Mouse (Mus musculus) fat pad, adult 2 months (tissue): Measurements from ENCODE around the gene Bcat1.

Experiments
- DNase-seq: peaks from one replicate; pipeline ENCODE4 v3.0.0-alpha.2; 2011; ENCODE audit warnings: low read depth, low spot score; ENCODE audit errors: extremely low read depth

Gene Bcat1

GRCm38 (mm10) chr6:144952885-144953284 is 123.1 kb downstream of the Bcat1 start:
- DNase-seq: no peak

DNA sequence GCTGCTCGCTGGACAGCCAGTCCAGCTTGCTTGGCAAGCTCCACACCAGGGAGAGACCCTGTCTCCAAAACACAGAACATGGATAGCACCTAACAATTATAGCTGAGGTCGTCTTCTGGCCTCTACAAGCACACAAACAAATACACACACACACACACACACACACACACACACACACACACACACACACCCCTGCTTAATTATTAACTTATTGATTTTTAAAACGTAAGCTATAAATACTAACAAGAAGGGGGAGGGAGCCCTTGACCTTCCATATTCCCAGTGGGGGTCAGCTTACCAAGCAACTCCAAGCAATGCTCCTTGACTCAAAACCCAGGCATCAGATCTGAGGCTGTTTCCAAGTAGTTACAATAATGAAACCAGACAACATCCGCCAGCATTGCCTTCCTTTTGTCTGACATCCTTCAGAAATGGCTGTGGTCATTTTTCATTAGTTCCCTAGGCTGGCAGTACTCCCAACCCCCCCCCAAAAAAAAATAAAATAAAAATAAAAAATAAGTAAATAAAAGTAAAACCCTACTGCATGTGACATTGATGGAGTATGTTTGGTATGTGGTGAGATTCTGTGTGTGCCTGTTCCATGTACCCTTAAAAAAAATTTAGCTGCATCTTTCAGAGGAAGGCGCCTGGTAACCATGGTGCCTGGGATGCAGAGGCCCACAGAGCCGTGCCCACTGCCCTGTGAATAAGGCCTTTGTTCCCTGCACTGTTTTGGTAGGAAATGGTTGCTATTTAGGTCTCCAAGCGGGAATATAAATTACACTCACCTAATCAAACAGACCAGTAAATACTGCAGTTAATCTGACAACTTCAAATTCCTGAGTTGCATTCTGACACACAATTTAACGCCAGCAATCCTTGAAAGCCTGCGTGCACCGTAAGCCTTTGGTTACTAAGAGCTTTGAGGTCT is 131.3 kb downstream of the Bcat1 start:
- no peak for DNase-seq
